Mouse (Mus musculus): Measurements from ENCODE around the gene Itga9. TPM values are rescaled to one million over a fixed set of nuclear protein-coding genes. Genes with fewer than 3 reads are reported as not detected.
A peak's percentile ranks its signal among the peaks of the same experiment; 100 is the strongest.

Itga9 gene
- total RNA-seq, 2 experiments from 2014 or later, result 12.3 to 17.7 TPM

- intact Hi-C loops (cut with DNase I; ENCODE audit: low total_unique reads), result no loop called here
- DNase-seq, result no peak
Observed at GRCm38 (mm10) chr9:118710625-118711024, 104.1 kb downstream of the Itga9 start.

- intact Hi-C loops (cut with DNase I; ENCODE audit: low total_unique reads), result no loop called here
- DNase-seq, result no peak
Observed at GRCm38 (mm10) chr9:118711749-118712148, 105.3 kb downstream of the Itga9 start.

- no peak for DNase-seq
- intact Hi-C loops (cut with DNase I; ENCODE audit: low total_unique reads), result no loop called here
Observed at GRCm38 (mm10) chr9:118713515-118713914, 107.0 kb downstream of the Itga9 start.

GRCm38 (mm10) chr9:118714536-118714935 lies 108.0 kb downstream of the Itga9 start:
- intact Hi-C loops (cut with DNase I; ENCODE audit: low total_unique reads), result no loop called here
- DNase-seq, result no peak

- intact Hi-C loops (cut with DNase I; ENCODE audit: low total_unique reads), result no loop called here
- no peak for DNase-seq
Observed at GRCm38 (mm10) chr9:118715971-118716628, 109.6 kb downstream of the Itga9 start.

- DNase-seq, result no peak
- intact Hi-C loops (cut with DNase I; ENCODE audit: low total_unique reads), result no loop called here
Observed at GRCm38 (mm10) chr9:118717436-118717835, 110.9 kb downstream of the Itga9 start.

- DNase-seq, result no peak
Observed at GRCm38 (mm10) chr9:118718511-118718910, 112.0 kb downstream of the Itga9 start.

GRCm38 (mm10) chr9:118721056-118721455 lies 114.6 kb downstream of the Itga9 start:
- no peak for DNase-seq
- intact Hi-C loops (cut with DNase I; ENCODE audit: low total_unique reads), result no loop called here

More at GRCm38 (mm10) chr9:118718511-118718910, 112.0 kb downstream of the Itga9 start:
- intact Hi-C loops (cut with DNase I; ENCODE audit: low total_unique reads), result no loop called here

- intact Hi-C loops (cut with DNase I; ENCODE audit: low total_unique reads), result no loop called here
- no peak for DNase-seq
Observed at GRCm38 (mm10) chr9:118722789-118723325, 116.4 kb downstream of the Itga9 start.

- intact Hi-C loops (cut with DNase I; ENCODE audit: low total_unique reads), result no loop called here
- no peak for DNase-seq
Observed at GRCm38 (mm10) chr9:118725128-118725527, 118.6 kb downstream of the Itga9 start.

GRCm38 (mm10) chr9:118726550-118726949 lies 120.1 kb downstream of the Itga9 start:
- no peak for DNase-seq

GRCm38 (mm10) chr9:118728296-118728695 lies 121.8 kb downstream of the Itga9 start:
- intact Hi-C loops (cut with DNase I; ENCODE audit: low total_unique reads), result no loop called here
- no peak for DNase-seq

More at GRCm38 (mm10) chr9:118726550-118726949, 120.1 kb downstream of the Itga9 start:
- intact Hi-C loops (cut with DNase I; ENCODE audit: low total_unique reads), result no loop called here

GRCm38 (mm10) chr9:118728987-118729386 lies 122.5 kb downstream of the Itga9 start:
- intact Hi-C loops (cut with DNase I; ENCODE audit: low total_unique reads), result no loop called here
- no peak for DNase-seq

- intact Hi-C loops (cut with DNase I; ENCODE audit: low total_unique reads), result no loop called here
- no peak for DNase-seq
Observed at GRCm38 (mm10) chr9:118730172-118730571, 123.7 kb downstream of the Itga9 start.

- intact Hi-C loops (cut with DNase I; ENCODE audit: low total_unique reads), result no loop called here
- DNase-seq, result no peak
Observed at GRCm38 (mm10) chr9:118730871-118731390, 124.4 kb downstream of the Itga9 start.

GRCm38 (mm10) chr9:118731650-118732049 lies 125.2 kb downstream of the Itga9 start:
- intact Hi-C loops (cut with DNase I; ENCODE audit: low total_unique reads), result no loop called here
- DNase-seq, result no peak

GRCm38 (mm10) chr9:118733601-118734000 lies 127.1 kb downstream of the Itga9 start:
- no peak for DNase-seq
- intact Hi-C loops (cut with DNase I; ENCODE audit: low total_unique reads), result no loop called here

- DNase-seq, result peak; percentile 33
Observed at GRCm38 (mm10) chr9:118737124-118737523, 130.6 kb downstream of the Itga9 start.

GRCm38 (mm10) chr9:118737601-118738137 lies 131.2 kb downstream of the Itga9 start:
- intact Hi-C loops (cut with DNase I; ENCODE audit: low total_unique reads), result no loop called here
- peak; percentile 70 for DNase-seq

More at GRCm38 (mm10) chr9:118737124-118737523, 130.6 kb downstream of the Itga9 start:
- intact Hi-C loops (cut with DNase I; ENCODE audit: low total_unique reads), result no loop called here

GRCm38 (mm10) chr9:118738311-118738710 lies 131.8 kb downstream of the Itga9 start:
- no peak for DNase-seq
- intact Hi-C loops (cut with DNase I; ENCODE audit: low total_unique reads), result no loop called here

- intact Hi-C loops (cut with DNase I; ENCODE audit: low total_unique reads), result no loop called here
- DNase-seq, result no peak
Observed at GRCm38 (mm10) chr9:118739071-118739470, 132.6 kb downstream of the Itga9 start.
